Mouse (Mus musculus) embryonic facial prominence, embryonic 15.5 days (tissue): ENCODE data around the gene Wfdc3. TPM values are rescaled to one million over a fixed set of nuclear protein-coding genes. Genes with fewer than 3 reads are reported as not detected.
"Not testable (repeated sequence)": the region's sequence is repeated elsewhere in the genome, so short reads cannot be mapped to it uniquely, and the experiment has no call there.

ENCODE experiments used
- ATAC-seq: fragments of 200-750 bp; cut with Nextera tagmentation; 2 replicates; pipeline ENCODE4 v1.8.0; 2017; ENCODE audit warnings: low read depth, moderate TSS enrichment; ENCODE audit not compliant: insufficient number of reproducible peaks, low FRiP score, low TSS enrichment
- H3K27ac ChIP-seq: fragments of 300-500 bp; sonication (generic); replicated peaks from 2 replicates; pipeline ENCODE4 v1.5.1; 2015; ENCODE audit warnings: mild to moderate bottlenecking, inconsistent platforms
- H3K27me3 ChIP-seq: fragments of 300-500 bp; sonication (generic); 2 replicates; pipeline ENCODE4 v1.6.1; 2015; ENCODE audit warnings: inconsistent platforms
- H3K36me3 ChIP-seq: fragments of 300-500 bp; sonication (generic); 2 replicates; pipeline ENCODE4 v1.6.1; 2015; ENCODE audit warnings: mild to moderate bottlenecking, inconsistent platforms
- H3K4me1 ChIP-seq: fragments of 300-500 bp; sonication (generic); 2 replicates; pipeline ENCODE4 v1.6.1; 2015; ENCODE audit warnings: inconsistent platforms
- H3K4me2 ChIP-seq: fragments of 300-500 bp; sonication (generic); replicated peaks from 2 replicates; pipeline ENCODE4 v1.6.1; 2015; ENCODE audit warnings: mild to moderate bottlenecking, inconsistent platforms
- H3K4me3 ChIP-seq: fragments of 300-500 bp; sonication (generic); replicated peaks from 2 replicates; pipeline ENCODE4 v1.5.1; 2015; ENCODE audit warnings: mild to moderate bottlenecking, inconsistent platforms
- H3K9ac ChIP-seq: fragments of 300-500 bp; sonication (generic); 2 replicates; pipeline ENCODE4 v1.6.1; 2015; ENCODE audit warnings: inconsistent platforms
- H3K9me3 ChIP-seq: fragments of 300-500 bp; sonication (generic); replicated peaks from 2 replicates; pipeline ENCODE4 v1.6.1; 2016; ENCODE audit warnings: inconsistent platforms
- WGBS: fragments of 180-500 bp; shearing (Covaris S2); methylation state at CpG from one replicate; pipeline ENCODE4 v1.1.7; 2015; 5-methylcytosine and 5-hydroxymethylcytosine counted together
- polyA plus RNA-seq: library from polyadenylated mRNA; unstranded; fragments of >200 nt; fragmentation: Nextera tagmentation; extraction: Ambion mirVana; gene quantifications from 2 replicates; pipeline ENCODE4 v1.2.1, GENCODE M21; 2015

Gene Wfdc3
- polyA plus RNA-seq, 1 experiment from 2014 or later, result 3.2 TPM

DNA sequence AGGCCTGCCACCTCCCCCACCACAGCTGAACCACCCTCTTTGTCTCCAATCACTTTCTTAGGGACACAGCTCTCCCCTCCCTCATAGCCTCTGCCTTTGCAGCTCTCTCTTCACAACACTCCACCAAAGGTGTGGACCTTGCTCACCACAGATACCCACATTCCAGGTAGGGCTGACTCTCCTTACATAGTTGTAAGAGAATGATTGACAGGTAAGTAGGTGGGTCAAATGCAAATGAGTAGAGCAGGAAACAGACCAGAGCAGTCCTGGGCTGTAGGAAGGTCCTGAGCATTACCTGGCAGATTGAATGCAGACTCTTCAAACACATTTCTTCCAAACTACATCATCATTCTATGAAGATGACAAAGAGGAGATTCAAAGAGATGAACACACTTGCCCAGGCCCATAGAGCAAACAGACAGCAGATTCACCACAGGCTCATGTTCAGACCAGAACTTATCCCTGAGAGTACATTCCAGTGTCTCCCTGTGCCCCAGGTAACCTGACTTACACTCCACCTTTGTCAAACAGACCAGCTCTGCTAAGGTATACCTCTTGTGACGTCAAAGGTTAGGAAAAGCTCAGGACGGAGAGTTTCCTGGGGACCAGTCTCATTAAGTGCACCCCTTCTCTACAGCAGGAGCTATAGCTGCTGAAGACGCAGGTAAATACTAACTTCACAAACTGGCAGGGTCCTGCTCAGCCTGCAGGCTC, 8.2 kb downstream of the Wfdc3 start:
- WGBS, result 51% methylated on average over 3 of the region's 3 CpGs

DNA sequence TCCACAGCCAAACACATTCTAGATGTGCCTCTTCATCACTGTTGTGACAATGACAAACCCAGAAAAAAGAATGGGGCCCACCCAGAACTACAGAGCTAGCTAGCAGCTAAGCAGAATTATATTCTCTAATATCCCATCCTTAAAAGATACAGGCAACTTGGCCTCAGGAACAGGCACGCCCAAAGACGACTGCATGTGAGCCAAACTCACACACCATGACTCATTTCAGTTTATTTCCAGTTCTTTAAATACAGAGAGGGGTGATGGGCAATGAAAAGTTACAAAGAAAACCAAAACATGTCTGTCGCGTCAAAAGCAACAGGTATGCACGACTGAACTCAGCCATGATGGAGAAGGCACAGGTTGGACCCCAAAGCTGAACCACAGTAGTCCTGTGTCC, 10.3 kb downstream of the Wfdc3 start:
- Histone ChIP-seq H3K27me3 (no peaks in the 10 kb centered on the region), H3K4me2 (no peak overlapping the region), H3K4me1 (no peaks in the 10 kb centered on the region), H3K9ac (no peak overlapping the region), H3K27ac (no peak overlapping the region), H3K9me3 (no peaks in the 10 kb centered on the region), H3K4me3 (no peak overlapping the region), H3K36me3 (no peaks in the 10 kb centered on the region)
- ATAC-seq, result no peak
- 72% methylated on average over 5 of the region's 5 CpGs for WGBS

More for the DNA sequence above, 8.2 kb downstream of the Wfdc3 start:
- Histone ChIP-seq H3K4me2 (no peak overlapping the region), H3K9ac (no peak overlapping the region), H3K36me3 (no peaks in the 10 kb centered on the region), H3K4me3 (no peak overlapping the region), H3K27ac (no peak overlapping the region), H3K27me3 (no peaks in the 10 kb centered on the region), H3K9me3 (no peaks in the 10 kb centered on the region), H3K4me1 (no peaks in the 10 kb centered on the region)
- ATAC-seq, result no peak

DNA sequence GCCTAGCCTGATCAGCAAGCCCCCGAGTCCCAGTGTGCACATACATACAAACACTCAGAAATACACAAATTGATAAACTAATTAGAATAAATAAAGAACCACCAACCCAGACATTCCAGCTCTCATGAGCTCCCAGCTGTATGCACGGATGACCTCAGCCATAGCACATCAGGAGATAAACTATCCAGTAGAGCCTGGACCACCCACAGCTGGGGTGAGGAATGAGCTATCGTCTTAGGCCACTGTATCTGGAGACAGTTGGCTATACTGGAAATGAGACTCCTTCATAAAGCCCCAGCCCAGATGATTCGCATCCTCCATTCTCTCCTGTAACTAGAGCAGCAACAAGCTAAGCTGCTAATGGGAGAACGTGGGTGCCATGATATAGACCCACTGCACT, 10.9 kb downstream of the Wfdc3 start:
- ATAC-seq, result no peak
- H3K4me1 ChIP-seq, result no peaks in the 10 kb centered on the region
- H3K4me3 ChIP-seq, result no peak overlapping the region
- no peaks in the 10 kb centered on the region for H3K27me3 ChIP-seq
- H3K9me3 ChIP-seq, result no peaks in the 10 kb centered on the region
- H3K36me3 ChIP-seq, result no peaks in the 10 kb centered on the region
- no peak overlapping the region for H3K27ac ChIP-seq
- 80% methylated on average over 5 of the region's 5 CpGs for WGBS
- H3K4me2 ChIP-seq, result no peak overlapping the region
- H3K9ac ChIP-seq, result no peak overlapping the region

DNA sequence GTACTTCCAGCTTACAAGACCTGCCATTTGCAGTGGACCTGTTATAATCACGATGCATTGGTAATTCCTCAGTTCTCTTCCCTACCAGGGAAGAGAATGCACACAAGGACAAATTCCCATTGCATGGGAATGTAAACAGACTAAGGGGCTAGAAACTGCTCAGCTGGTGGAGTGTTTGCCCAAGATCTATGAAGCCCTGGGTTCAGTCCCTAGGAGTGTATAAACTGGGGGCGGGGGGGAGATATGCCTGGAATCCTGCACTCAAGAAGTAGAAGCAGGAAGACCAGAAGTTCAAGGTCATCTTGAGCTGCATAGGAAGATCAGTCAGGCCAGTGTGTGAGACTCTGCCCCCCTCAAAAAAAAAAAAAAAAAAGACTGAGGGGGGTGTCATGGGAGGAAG, 12.5 kb downstream of the Wfdc3 start:
- no peak overlapping the region for H3K27ac ChIP-seq
- WGBS, result 88% methylated on average over 2 of the region's 2 CpGs
- ATAC-seq, result no peak
- no peaks in the 10 kb centered on the region for H3K36me3 ChIP-seq
- H3K9me3 ChIP-seq, result no peaks in the 10 kb centered on the region
- no peaks in the 10 kb centered on the region for H3K4me1 ChIP-seq
- H3K27me3 ChIP-seq, result no peaks in the 10 kb centered on the region
- no peak overlapping the region for H3K4me3 ChIP-seq
- no peak overlapping the region for H3K9ac ChIP-seq
- no peak overlapping the region for H3K4me2 ChIP-seq

DNA sequence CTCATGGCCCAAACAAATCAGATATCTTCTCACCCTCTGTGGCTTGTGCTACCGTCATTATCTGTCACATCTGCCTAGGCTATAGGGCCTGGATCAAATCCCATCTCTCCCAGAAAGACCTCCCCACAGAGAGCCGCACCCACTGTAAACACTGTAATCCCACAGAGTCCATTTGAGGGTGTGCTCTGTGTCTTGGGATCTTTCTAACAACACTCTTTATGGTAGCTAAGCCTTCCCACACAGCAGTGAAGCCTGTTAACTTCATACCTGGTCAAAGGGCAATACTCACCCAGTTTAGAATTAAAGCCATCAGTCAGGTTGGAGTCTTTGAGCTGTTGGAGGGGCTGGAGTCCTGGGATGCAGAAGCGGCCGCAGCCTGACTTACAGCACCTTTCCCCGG, 14.0 kb downstream of the Wfdc3 start:
- no peak for ATAC-seq
- 75% methylated on average over 5 of the region's 5 CpGs for WGBS
- Histone ChIP-seq H3K9ac (no peak overlapping the region), H3K9me3 (no peaks in the 10 kb centered on the region), H3K4me2 (no peak overlapping the region), H3K4me3 (no peak overlapping the region), H3K27ac (no peak overlapping the region), H3K4me1 (no peaks in the 10 kb centered on the region), H3K36me3 (no peaks in the 10 kb centered on the region), H3K27me3 (no peaks in the 10 kb centered on the region)

DNA sequence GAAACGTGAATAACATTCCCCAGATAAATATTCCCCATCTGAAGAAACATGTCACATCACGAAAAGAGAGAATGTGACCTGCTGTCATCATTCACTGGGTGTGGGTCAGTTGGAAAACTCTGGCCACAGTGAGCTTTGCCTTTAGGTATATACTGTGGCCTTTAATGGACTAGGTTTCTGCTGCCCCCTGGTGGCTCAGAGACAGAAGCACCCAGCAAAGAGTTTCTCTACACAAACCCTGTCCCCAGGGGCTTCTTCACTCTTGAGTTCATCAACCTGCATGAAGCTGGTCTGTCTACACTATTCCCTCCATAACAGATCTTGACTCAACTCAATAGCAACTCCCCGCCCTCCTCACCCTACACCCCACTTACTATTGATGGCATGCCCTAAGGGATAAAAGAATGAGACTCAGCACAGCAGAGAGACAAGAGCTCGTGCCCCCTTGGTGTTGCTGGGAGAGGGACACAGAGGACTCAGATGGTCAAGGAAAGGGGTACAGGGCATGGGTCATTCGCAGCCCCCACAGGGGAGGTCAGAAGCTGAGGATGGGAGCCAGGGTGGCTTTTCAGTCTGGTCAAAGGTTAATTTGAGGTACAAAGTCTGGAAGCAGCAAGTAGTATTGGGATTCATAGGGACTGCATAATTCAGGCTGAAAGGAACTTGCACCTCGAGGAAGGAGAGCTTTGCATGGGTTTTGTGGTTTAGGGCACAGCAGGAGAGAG, 19.7 kb downstream of the Wfdc3 start:
- no peak overlapping the region for H3K4me3 ChIP-seq
- no peak overlapping the region for H3K27ac ChIP-seq
- no peak overlapping the region for H3K9ac ChIP-seq
- no peaks in the 10 kb centered on the region for H3K9me3 ChIP-seq
- no peaks in the 10 kb centered on the region for H3K27me3 ChIP-seq
- no peaks in the 10 kb centered on the region for H3K4me1 ChIP-seq
- WGBS, result 17% methylated on average over 6 of the region's 6 CpGs
- H3K36me3 ChIP-seq, result no peaks in the 10 kb centered on the region
- 0 out of 2 replicates have a peak, but pooled peaks have one; percentile 51 for ATAC-seq
- H3K4me2 ChIP-seq, result no peak overlapping the region

DNA sequence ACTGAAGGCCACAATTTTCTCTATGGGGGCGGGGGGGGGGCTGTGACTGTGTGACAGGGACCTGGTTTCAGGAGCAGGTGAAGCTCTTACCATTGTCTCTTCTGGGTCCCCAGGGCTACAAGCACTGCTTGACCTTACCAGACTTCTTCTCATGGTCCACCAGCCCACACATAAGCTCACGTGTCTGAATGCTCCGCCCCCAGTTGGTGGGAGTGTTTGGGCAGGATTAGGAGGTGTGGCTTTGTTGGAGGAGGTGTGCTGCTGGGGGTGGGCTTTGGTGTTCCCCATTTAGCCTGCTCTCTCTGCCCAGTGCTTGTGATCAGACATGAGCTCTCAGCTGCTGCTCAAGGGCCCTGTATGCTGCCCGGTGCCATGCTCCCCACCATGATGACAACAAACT, 22.5 kb downstream of the Wfdc3 start:
- Histone ChIP-seq H3K4me3 (no peak overlapping the region), H3K27me3 (no peaks in the 10 kb centered on the region), H3K9ac (no peak overlapping the region), H3K36me3 (no peaks in the 10 kb centered on the region), H3K27ac (no peak overlapping the region), H3K4me2 (no peak overlapping the region), H3K9me3 (no peaks in the 10 kb centered on the region), H3K4me1 (no peaks in the 10 kb centered on the region)
- WGBS, result 65% methylated on average over 4 of the region's 4 CpGs
- ATAC-seq, result no peak

DNA sequence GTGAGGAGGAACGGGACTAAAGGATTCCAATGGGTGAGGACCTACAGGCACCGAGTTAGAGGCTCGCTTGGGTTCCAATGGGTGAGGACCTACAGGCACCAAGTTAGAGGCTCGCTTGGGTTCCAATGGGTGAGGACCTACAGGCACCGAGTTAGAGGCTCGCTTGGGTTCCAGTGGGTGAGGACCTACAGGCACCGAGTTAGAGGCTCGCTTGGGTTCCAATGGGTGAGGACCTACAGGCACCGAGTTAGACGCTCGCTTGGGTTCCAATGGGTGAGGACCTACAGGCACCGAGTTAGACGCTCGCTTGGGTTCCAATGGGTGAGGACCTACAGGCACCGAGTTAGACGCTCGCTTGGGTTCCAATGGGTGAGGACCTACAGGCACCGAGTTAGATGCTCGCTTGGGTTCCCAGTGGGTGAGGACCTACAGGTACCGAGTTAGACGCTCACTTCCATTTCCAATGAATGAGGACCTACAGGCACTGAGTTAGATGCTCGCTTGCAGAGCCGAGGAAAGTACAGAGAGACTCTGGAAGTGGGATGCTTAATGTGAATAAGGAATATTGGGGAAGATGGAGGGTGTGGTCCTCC, 29.4 kb downstream of the Wfdc3 start:
- H3K27me3 ChIP-seq, H3K27ac ChIP-seq, H3K9me3 ChIP-seq, H3K4me3 ChIP-seq, H3K4me1 ChIP-seq, H3K9ac ChIP-seq, H3K36me3 ChIP-seq, ATAC-seq, H3K4me2 ChIP-seq: not testable (repeated sequence)
- 94% methylated on average over 23 of the region's 23 CpGs for WGBS

DNA sequence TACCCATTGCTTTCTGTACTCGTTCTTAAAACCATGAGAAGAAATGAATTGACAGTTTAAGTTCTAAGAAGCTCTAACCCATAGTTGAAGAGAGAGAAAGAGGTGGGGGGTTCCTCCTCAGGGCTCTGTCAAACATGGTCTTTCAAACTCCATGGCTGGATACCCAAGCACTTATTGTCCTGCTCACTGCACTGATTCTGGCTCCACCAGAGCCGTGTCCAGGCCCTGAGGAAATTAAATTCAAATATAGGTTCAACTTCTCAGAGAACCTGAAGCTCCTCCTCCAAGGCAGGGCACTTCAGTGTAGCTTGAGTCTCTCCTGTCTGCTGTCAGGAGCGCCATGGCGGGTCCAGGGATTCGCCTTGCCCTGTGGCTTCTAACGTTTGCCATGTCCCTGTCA, 30.7 kb downstream of the Wfdc3 start, which contains the start of gene Spint5:
Gene Spint5, plus strand, starts transcription at position 301 of the 400 bp plus-strand sequence.
- no peaks in the 10 kb centered on the region for H3K9me3 ChIP-seq
- ATAC-seq, result no peak
- H3K4me2 ChIP-seq, result no peak within 1 kb of the TSS
- no peaks in the 10 kb centered on the region for H3K36me3 ChIP-seq
- no peak within 1 kb of the TSS for H3K9ac ChIP-seq
- H3K4me3 ChIP-seq, result no peak within 1 kb of the TSS
- no peaks in the 10 kb centered on the region for H3K4me1 ChIP-seq
- no peak within 1 kb of the TSS for H3K27ac ChIP-seq
- no peaks in the 10 kb centered on the region for H3K27me3 ChIP-seq
- WGBS, result 74% methylated on average over 6 of the region's 6 CpGs

DNA sequence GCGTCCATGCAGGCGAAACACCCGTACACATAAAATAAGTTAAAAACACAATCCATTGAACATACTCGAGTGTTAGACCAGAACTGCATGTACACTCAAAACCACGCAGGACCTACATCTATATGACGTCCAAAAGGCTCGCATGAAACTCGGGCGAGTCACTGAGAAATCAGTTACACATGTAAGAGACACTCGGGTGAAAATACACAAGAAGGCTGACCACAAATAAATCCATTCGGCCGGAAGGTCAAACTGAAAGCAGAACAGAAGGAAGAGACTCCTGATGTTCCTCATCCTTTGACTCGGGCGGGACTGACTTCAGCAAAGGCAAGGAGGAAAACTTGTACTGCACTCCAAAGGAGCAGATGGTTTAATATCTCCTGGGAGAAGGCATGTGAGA, 39.7 kb downstream of the Wfdc3 start:
- H3K4me2 ChIP-seq, result no peak overlapping the region
- H3K9me3 ChIP-seq, result no peaks in the 10 kb centered on the region
- H3K36me3 ChIP-seq, result no peaks in the 10 kb centered on the region
- no peak overlapping the region for H3K27ac ChIP-seq
- H3K27me3 ChIP-seq, result no peaks in the 10 kb centered on the region
- ATAC-seq, result no peak
- no peak overlapping the region for H3K9ac ChIP-seq
- H3K4me3 ChIP-seq, result no peak overlapping the region
- WGBS, result 81% methylated on average over 14 of the region's 14 CpGs
- no peaks in the 10 kb centered on the region for H3K4me1 ChIP-seq

DNA sequence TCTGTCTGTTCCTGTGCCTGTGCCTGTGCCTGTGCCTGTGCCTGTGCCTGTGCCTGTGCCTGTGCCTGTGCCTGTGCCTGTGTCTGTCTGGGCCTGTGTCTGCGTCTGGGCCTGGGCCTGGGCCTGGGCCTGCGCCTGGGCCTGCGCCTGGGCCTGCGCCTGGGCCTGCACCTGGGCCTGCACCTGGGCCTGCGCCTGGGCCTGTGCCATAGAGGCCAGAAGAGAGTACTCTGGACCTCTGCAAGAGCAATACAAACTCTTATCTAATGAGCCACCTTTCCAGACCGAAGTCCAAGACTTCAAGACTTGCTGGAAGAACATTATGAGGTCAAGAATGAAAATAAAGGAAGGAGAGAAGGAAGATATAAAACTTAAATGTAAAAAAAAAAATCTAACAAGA, 40.4 kb downstream of the Wfdc3 start:
- Histone ChIP-seq H3K4me3 (no peak overlapping the region), H3K4me2 (no peak overlapping the region), H3K27ac (no peak overlapping the region), H3K9me3 (no peaks in the 10 kb centered on the region), H3K36me3 (no peaks in the 10 kb centered on the region), H3K4me1 (no peaks in the 10 kb centered on the region), H3K9ac (no peak overlapping the region), H3K27me3 (no peaks in the 10 kb centered on the region)
- 83% methylated on average over 6 of the region's 6 CpGs for WGBS
- no peak for ATAC-seq
